Mouse (Mus musculus) brown adipose tissue, adult 24 weeks (tissue): ENCODE measurements around the gene Tcap. TPM values are rescaled to one million over a fixed set of nuclear protein-coding genes. Genes with fewer than 3 reads are reported as not detected.

Experiments used
- H3K27ac ChIP-seq: fragments of 200-500 bp; replicated peaks from 2 replicates; pipeline ENCODE4 v1.5.1; 2012; ENCODE audit warnings: low read depth, mild to moderate bottlenecking, low read length
- H3K4me1 ChIP-seq: fragments of 200-500 bp; 2 replicates; pipeline ENCODE4 v1.6.1; 2012; ENCODE audit warnings: low read length, mixed read lengths; ENCODE audit not compliant: control insufficient read depth, insufficient read depth, insufficient read length
- H3K4me3 ChIP-seq: fragments of 200-500 bp; 2 replicates; pipeline ENCODE4 v1.5.1; 2012; ENCODE audit warnings: low read depth, mild to moderate bottlenecking, low read length, moderate library complexity; ENCODE audit not compliant: insufficient read depth
- polyA plus RNA-seq: library from polyadenylated mRNA; stranded (reverse); fragments of >200 nt; gene quantifications from 2 replicates; pipeline ENCODE4 v1.2.4, GENCODE M21; 2012; ENCODE audit not compliant: missing spikeins, insufficient read depth, insufficient read length

The Tcap gene
- 41.6 and 83.6 TPM in 2 replicates for polyA plus RNA-seq

- Histone ChIP-seq H3K4me3 (no peak within 1 kb of the TSS), H3K4me1 (no peaks in the 10 kb centered on the region), H3K27ac (no peak within 1 kb of the TSS)
Measured at GRCm38 (mm10) chr11:98383261-98384030, at the start of gene Tcap. Gene Tcap, plus strand, starts transcription at chr11:98383811.

GRCm38 (mm10) chr11:98333981-98334741, 49.5 kb upstream of the Tcap start:
- H3K27ac ChIP-seq: no peak overlapping the region
- no peak overlapping the region for H3K4me3 ChIP-seq
- 0 out of 2 replicates have a peak, but pooled peaks cover 2% of the 10 kb centered on the region for H3K4me1 ChIP-seq

- 0 out of 2 replicates have a peak, but pooled peaks cover 2% of the 10 kb centered on the region for H3K4me1 ChIP-seq
- H3K27ac ChIP-seq: no peak overlapping the region
- H3K4me3 ChIP-seq: no peak overlapping the region
Measured at GRCm38 (mm10) chr11:98335250-98335649, 48.4 kb upstream of the Tcap start.

GRCm38 (mm10) chr11:98336245-98337107, 47.1 kb upstream of the Tcap start:
- Histone ChIP-seq H3K4me3 (no peak overlapping the region), H3K4me1 (0 out of 2 replicates have a peak, but pooled peaks cover 2% of the 10 kb centered on the region), H3K27ac (no peak overlapping the region)

GRCm38 (mm10) chr11:98338507-98338961, 45.1 kb upstream of the Tcap start:
- peak overlapping the region; percentile 58 for H3K4me3 ChIP-seq
- no peak overlapping the region for H3K27ac ChIP-seq
- 0 out of 2 replicates have a peak, but pooled peaks cover 2% of the 10 kb centered on the region for H3K4me1 ChIP-seq

- H3K4me1 ChIP-seq: 0 out of 2 replicates have a peak, but pooled peaks cover 2% of the 10 kb centered on the region
- H3K27ac ChIP-seq: no peak overlapping the region
Measured at GRCm38 (mm10) chr11:98339071-98339501, 44.5 kb upstream of the Tcap start.

GRCm38 (mm10) chr11:98339679-98340287, 43.8 kb upstream of the Tcap start:
- H3K27ac ChIP-seq: no peak overlapping the region
- H3K4me1 ChIP-seq: 0 out of 2 replicates have a peak, but pooled peaks cover 2% of the 10 kb centered on the region
- H3K4me3 ChIP-seq: peak overlapping the region; percentile 48

More at GRCm38 (mm10) chr11:98339071-98339501, 44.5 kb upstream of the Tcap start:
- H3K4me3 ChIP-seq: peak overlapping the region; percentile 48

GRCm38 (mm10) chr11:98340597-98340996, 43.0 kb upstream of the Tcap start:
- H3K4me1 ChIP-seq: 0 out of 2 replicates have a peak, but pooled peaks cover 2% of the 10 kb centered on the region
- H3K27ac ChIP-seq: no peak overlapping the region
- no peak overlapping the region for H3K4me3 ChIP-seq

GRCm38 (mm10) chr11:98341174-98341573, 42.4 kb upstream of the Tcap start:
- H3K4me1 ChIP-seq: 0 out of 2 replicates have a peak, but pooled peaks cover 2% of the 10 kb centered on the region
- H3K4me3 ChIP-seq: no peak overlapping the region
- H3K27ac ChIP-seq: no peak overlapping the region

- Histone ChIP-seq H3K4me1 (0 out of 2 replicates have a peak, but pooled peaks cover 2% of the 10 kb centered on the region), H3K27ac (no peak overlapping the region), H3K4me3 (no peak overlapping the region)
Measured at GRCm38 (mm10) chr11:98342000-98342945, 41.3 kb upstream of the Tcap start.

- Histone ChIP-seq H3K27ac (no peak overlapping the region), H3K4me3 (no peak overlapping the region), H3K4me1 (no peaks in the 10 kb centered on the region)
Measured at GRCm38 (mm10) chr11:98345253-98345652, 38.4 kb upstream of the Tcap start.

- H3K4me1 ChIP-seq: no peaks in the 10 kb centered on the region
- no peak overlapping the region for H3K27ac ChIP-seq
- H3K4me3 ChIP-seq: no peak overlapping the region
Measured at GRCm38 (mm10) chr11:98346168-98346567, 37.4 kb upstream of the Tcap start.

GRCm38 (mm10) chr11:98347385-98348082, 36.1 kb upstream of the Tcap start:
- H3K4me3 ChIP-seq: no peak overlapping the region
- no peaks in the 10 kb centered on the region for H3K4me1 ChIP-seq
- H3K27ac ChIP-seq: no peak overlapping the region
